Mouse (Mus musculus): ENCODE results near the gene Trim63.

DNA sequence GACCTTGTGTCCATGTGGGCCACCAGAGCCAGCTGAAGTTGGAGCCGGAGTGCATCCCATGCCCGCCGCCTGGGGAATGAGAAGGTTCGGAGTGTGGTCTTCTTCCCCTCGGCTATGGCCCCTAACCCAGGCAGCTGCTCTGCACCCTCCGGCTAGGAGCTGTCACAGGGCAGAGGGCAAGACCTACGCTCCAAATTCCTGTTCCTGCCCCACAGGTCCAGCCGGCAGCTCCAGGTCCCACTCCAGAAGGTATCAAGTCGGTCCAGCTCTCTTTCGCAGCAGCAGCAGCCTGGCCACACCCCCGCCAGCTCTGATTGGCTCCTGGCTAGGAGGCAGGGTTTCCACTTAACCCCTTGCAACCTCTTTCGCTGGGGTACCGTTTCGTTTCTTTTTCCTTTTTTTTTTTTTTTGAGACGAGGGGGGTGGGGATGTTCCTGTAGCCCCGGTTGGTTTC is 57.4 kb downstream of the Trim63 start:
- TF ChIP-seq CTCF (conservative IDR thresholded peaks at IDR 0.05; ENCODE audit: insufficient read depth, insufficient read length, low read depth, low read length) (no peak), POLR2A (IDR thresholded peaks at IDR 0.05; ENCODE audit: low read depth, low read length) (no peak)

Data from kidney, adult 2 months (tissue).